Mouse (Mus musculus) inflammation-experienced regulatory T-cells (primary cell): ENCODE data around the gene Ptgfrn. TPM values are rescaled to one million over a fixed set of nuclear protein-coding genes. Genes with fewer than 3 reads are reported as not detected.

ENCODE experiments used
- polyA plus RNA-seq, 2 experiments: library from polyadenylated mRNA; unstranded; fragments of 100-300 nt; shearing (Covaris generic); gene quantifications; one replicate each; pipeline ENCODE4 v1.2.1; 2017

Ptgfrn gene
- 1 to 10 TPM; 1.5 to 1.8 TPM for polyA plus RNA-seq

GRCm38 (mm10) chr3:101110043-101110837, at the start of gene Ptgfrn:
TSS of gene Ptgfrn (minus strand) at chr3:101110278.

GRCm38 (mm10) chr3:101029339-101029738, 80.7 kb downstream of the Ptgfrn start, which contains the start of gene Cd101:
TSS of gene Cd101 (minus strand) at chr3:101029556.

Other genes with a start within 250 kb of the Ptgfrn start
- gene Trim45, start 188.1 kb downstream of the Ptgfrn start, polyA plus RNA-seq, result 1 to 10 TPM; 1.1 to 2.4 TPM
- 10 to 100 TPM; 13.1 to 15.2 TPM for gene Ttf2, start 140.6 kb downstream of the Ptgfrn start, polyA plus RNA-seq
- gene Cd101, start 80.7 kb downstream of the Ptgfrn start, polyA plus RNA-seq, result 10 to 100 TPM; 29.5 to 32.1 TPM
- 1,000 to 10,000 TPM in 1 of 2 experiments, 100 to 1,000 TPM in 1; 999 to 1,353 TPM for gene Cd2, start 177.7 kb upstream of the Ptgfrn start, polyA plus RNA-seq